Mouse (Mus musculus) B cell, adult 2 months (primary cell): ENCODE results near the gene Taf9.

Source experiments
- DNase-seq, 2 experiments: peaks; one replicate each; pipeline ENCODE4 v3.0.0; 2022

The Taf9 gene

GRCm38 (mm10) chr13:100670181-100670741 lies 18.9 kb downstream of the Taf9 start:
- peak in 1 of 2 experiments; percentile 19 for DNase-seq

DNA sequence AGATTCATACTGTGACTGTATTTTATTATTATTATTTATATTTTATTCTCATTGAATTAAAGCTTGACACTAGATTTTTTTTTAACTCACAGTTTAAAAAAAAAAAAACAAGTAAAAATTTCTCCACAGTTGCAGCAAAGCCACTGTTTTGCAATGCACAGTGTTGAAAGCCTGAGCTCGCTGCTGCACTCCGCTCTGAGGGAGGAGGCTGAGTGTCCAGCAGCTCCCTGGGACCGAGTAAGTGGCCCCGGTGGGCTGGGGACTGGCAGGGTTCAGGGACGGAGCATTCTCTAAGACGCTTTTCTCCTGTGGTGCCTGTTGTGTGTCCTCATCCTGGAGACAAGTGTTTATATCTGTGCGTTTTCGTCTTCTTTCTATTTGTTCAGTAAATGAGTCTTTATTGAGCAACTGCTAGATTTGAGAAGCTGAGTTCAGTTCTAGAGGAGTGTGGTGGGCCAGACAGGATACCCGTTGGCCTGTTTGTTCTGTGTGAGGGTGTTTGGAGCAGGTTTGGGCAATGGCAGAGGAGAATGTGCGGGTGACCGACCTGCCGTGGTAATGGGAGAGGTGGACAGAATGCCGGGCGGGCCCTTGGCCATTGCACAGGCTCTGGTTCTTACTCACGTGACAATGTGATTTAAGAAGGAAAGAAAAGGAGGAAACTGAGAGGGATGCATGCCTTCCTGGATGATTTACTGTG lies 24.7 kb downstream of the Taf9 start:
- no peak for DNase-seq

DNA sequence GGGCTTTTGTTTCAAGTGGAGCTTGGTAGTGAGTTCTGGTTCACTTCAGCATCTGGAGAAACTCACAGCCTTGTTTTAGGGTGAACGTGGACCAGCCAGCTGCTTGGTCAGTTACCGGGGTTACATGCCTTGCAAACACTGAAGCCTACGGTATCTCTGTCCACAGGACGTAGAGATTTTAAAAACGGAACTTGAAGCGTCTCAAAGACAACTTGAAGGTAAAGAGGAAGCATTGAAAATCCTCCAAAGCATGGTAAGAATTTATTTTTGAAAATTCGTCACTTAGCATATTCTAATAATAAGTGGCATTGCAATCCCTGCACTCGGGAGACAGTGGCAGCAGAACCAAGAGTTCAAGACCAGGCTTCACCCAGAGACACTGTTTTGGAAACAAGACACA lies 30.2 kb downstream of the Taf9 start:
- DNase-seq: peak; percentile 26 to 36

- no peak for DNase-seq
Measured at GRCm38 (mm10) chr13:100682837-100683236, 31.5 kb downstream of the Taf9 start.

DNA sequence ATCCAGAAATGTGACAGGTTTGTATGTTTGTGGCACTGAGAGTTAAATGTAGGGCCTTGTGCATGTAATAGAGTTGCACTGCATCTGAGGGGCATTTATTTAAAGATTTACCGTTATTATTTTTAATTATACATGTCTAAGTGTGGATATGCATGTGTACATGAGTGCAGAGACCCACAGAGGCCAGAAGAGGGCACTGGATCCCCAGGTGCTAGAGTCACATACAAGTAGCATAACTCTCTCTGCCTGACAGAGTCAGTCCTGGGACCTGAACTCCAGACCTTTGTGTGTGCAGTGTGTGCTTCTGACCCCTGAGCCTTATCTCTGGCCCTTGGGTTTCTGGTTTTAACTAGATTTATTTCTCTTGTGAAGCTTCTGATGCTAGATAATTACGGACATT lies 33.0 kb downstream of the Taf9 start:
- peak in 1 of 2 experiments; percentile 24 for DNase-seq

DNA sequence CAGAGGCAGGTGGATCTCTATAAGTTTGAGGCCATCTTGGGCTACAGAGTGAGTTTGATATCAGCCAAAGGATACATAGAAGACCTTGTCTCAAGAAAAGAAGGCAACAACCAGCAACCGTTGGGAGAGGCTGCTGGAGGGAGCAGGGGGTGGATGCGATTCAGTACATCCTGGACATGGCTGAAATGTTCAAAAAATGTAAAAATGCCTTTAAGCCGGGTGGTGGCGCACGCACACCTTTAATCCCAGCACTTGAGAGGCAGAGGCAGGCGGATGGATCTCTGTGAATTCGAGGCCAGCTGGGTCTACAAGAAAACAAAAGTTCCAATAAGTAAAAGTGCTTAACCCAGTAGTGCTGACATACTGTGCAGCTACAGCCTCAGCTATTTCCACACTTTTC lies 36.1 kb downstream of the Taf9 start:
- DNase-seq: no peak

- DNase-seq: no peak
Measured at GRCm38 (mm10) chr13:100697541-100697940, 46.2 kb downstream of the Taf9 start.

DNA sequence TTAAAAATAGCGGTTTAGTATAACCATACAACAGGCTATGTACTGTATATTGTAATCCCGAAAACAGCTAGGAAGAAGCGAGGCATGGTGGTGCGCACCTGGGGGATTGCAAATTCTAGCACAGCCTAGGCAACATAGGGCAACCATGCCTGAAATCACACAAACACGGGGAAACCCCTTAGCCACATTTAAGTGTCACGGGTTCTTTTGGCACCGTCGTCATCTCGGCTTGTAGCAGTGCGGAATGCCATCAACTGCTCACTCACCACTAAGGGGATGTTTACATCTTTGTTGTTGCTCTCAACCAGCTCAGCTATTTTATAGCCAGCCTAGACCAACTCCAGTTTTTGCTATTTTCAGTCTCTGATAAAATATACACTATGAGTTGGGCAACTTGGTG lies 47.5 kb downstream of the Taf9 start:
- DNase-seq: no peak

DNA sequence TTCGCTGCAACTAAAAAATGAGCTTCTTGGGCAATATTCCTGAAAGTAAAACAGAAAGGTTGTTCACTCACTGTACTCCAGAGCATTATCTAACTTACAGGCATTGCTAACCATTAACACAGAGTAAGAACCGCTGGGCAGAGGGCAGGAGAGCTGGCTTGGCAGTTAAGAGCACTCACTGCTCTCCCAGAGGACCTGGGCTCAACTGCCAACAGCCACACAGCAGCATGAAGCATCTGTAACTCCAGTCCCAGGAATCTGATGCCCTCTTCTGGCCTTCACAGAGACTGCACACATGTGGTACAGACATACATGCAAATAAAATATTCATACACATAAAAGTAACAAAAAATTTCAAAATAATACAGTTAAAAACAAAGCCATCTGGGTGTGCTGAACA lies 52.1 kb downstream of the Taf9 start:
- peak in 1 of 2 experiments; percentile 2 for DNase-seq
